Mouse (Mus musculus) heart, embryonic 13.5 days (tissue): ENCODE measurements around the gene Cfap65. TPM values are rescaled to one million over a fixed set of nuclear protein-coding genes. Genes with fewer than 3 reads are reported as not detected.

Experiments
- ATAC-seq: fragments of 200-750 bp; cut with Nextera tagmentation; 2 replicates; pipeline ENCODE4 v1.8.0; 2017; ENCODE audit warnings: moderate TSS enrichment; ENCODE audit not compliant: insufficient number of reproducible peaks, low FRiP score, low TSS enrichment; ENCODE audit errors: extremely low read depth
- H3K27ac ChIP-seq: fragments of 300-500 bp; sonication (generic); replicated peaks from 2 replicates; pipeline ENCODE4 v1.5.1; 2015; ENCODE audit warnings: moderate library complexity, mild to moderate bottlenecking, inconsistent platforms
- H3K27me3 ChIP-seq: fragments of 300-500 bp; sonication (generic); replicated peaks from 2 replicates; pipeline ENCODE4 v1.6.1; 2015; ENCODE audit warnings: mild to moderate bottlenecking, inconsistent platforms
- H3K36me3 ChIP-seq: fragments of 300-500 bp; sonication (generic); 2 replicates; pipeline ENCODE4 v1.6.1; 2015; ENCODE audit warnings: mild to moderate bottlenecking, inconsistent platforms
- H3K4me1 ChIP-seq: fragments of 300-500 bp; sonication (generic); 2 replicates; pipeline ENCODE4 v1.6.1; 2015; ENCODE audit warnings: inconsistent platforms
- H3K4me2 ChIP-seq: fragments of 300-500 bp; sonication (generic); 2 replicates; pipeline ENCODE4 v1.6.1; 2015; ENCODE audit warnings: inconsistent platforms, mild to moderate bottlenecking, moderate library complexity
- H3K4me3 ChIP-seq: fragments of 300-500 bp; sonication (generic); 2 replicates; pipeline ENCODE4 v1.5.1; 2015; ENCODE audit warnings: moderate library complexity, mild to moderate bottlenecking, inconsistent platforms
- H3K9ac ChIP-seq: fragments of 300-500 bp; sonication (generic); 2 replicates; pipeline ENCODE4 v1.6.1; 2015; ENCODE audit warnings: inconsistent platforms, mild to moderate bottlenecking, moderate library complexity
- H3K9me3 ChIP-seq: fragments of 300-500 bp; sonication (generic); 2 replicates; pipeline ENCODE4 v1.6.1; 2016; ENCODE audit warnings: inconsistent platforms
- WGBS: fragments of 180-500 bp; shearing (Covaris S2); methylation state at CpG from one replicate; pipeline ENCODE4 v1.1.7; 2015; ENCODE audit warnings: mixed read lengths; 5-methylcytosine and 5-hydroxymethylcytosine counted together
- polyA plus RNA-seq: library from polyadenylated mRNA; unstranded; fragments of >200 nt; fragmentation: Nextera tagmentation; extraction: Ambion mirVana; gene quantifications from 2 replicates; pipeline ENCODE4 v1.2.1, GENCODE M21; 2015

Cfap65 gene
- polyA plus RNA-seq, 1 experiment from 2014 or later, result not detected

DNA sequence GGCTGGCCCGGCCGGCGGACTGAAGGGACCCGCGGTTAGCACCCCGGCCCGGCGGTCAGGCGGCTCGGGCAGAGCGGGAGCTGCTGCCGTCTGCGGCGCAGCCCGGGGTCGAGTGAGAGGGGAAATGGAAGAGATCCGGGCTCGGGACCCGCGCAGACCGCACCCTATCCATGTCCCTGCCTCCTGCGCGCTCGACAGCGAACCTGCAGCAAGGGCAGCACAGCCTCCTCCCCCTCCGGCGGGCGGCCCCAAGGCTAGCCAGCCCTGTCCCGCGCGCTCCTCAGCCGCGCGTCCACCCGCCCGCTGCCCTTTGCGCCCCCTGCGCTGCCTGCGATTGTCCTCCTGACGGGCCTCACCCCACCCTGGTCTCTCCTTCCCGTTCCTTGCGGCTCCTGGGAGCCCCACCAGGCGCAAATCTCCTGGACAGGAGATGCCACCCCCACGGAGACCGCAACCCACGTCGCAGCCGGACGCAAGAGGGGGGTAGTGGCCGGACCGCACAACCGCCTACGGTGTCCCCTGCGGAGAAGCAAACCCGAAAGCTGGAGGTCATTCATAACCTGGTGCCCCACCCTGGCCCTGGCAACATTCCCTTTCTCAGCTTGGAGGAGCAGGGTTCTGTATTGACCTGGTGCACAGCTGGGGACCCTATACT is 16.3 kb upstream of the Cfap65 start, which contains the start of gene Ihh:
Gene Ihh, minus strand, starts transcription at position 117 of the 655 bp plus-strand sequence.
- H3K27me3 ChIP-seq, result peaks cover 96% of the 10 kb centered on the region
- WGBS, result 2% methylated on average over 38 of the region's 55 CpGs
- H3K4me3 ChIP-seq, result peak within 1 kb of the TSS; percentile 53
- H3K4me2 ChIP-seq, result peak within 1 kb of the TSS; percentile 79
- H3K27ac ChIP-seq, result no peak within 1 kb of the TSS
- H3K9ac ChIP-seq, result peak within 1 kb of the TSS; percentile 41; the same call in 1 of the 2 replicates
- peaks cover 41% of the 10 kb centered on the region for H3K4me1 ChIP-seq
- no peaks in the 10 kb centered on the region for H3K36me3 ChIP-seq
- ATAC-seq, result no peak
- no peaks in the 10 kb centered on the region for H3K9me3 ChIP-seq

DNA sequence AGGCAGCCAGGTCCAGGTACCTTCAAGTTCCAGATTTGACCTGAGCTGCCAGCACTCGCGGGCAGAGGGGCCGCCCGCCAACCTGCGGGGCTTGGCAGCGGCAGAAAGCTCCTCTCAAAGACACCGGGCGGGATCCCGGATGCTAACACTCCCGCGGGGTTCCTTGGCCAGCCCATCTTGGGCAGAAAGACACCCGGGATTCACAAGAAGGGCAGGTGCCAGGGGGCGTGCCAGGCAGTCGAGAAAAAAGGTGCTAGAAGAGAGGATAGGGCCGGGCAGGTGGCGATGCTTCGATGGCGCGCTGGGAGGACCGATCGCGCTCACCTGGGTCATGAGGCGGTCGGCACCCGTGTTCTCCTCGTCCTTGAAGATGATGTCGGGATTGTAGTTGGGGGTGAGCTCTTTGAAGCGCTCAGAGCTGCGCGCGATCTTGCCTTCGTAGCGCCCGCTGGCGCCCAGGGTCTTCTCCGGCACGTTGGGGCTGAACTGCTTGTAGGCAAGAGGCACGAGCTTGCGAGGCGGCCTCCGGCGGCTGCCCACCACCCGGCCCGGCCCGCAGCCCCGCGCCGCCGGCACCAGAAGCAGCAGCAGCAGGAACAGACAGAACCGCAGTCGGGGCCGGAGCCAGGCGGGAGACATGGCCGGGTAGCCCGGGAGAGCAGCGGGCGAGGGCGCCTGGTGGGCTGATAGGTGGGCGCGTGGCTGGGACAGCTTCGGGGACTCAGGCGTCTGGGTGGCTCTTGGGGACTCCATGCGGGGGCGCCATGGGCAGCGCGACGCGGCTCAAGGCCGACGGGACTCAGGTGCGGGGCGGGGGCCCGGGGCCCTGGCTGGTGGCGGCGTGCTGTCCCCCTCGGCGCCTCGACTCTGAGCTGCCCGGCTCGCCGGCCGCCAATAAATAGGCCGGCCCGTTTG is 15.4 kb upstream of the Cfap65 start:
- H3K9ac ChIP-seq, result peak overlapping the region; percentile 41; the same call in 1 of the 2 replicates
- WGBS, result 2% methylated on average over 81 of the region's 84 CpGs

GRCm38 (mm10) chr1:74950066-74950465 is 14.7 kb upstream of the Cfap65 start:
- Histone ChIP-seq H3K4me2 (peak overlapping the region; percentile 79), H3K36me3 (no peaks in the 10 kb centered on the region), H3K27ac (no peak overlapping the region), H3K4me3 (peak overlapping the region; percentile 53), H3K4me1 (peaks cover 41% of the 10 kb centered on the region), H3K9ac (no peak overlapping the region), H3K9me3 (no peaks in the 10 kb centered on the region), H3K27me3 (peaks cover 100% of the 10 kb centered on the region)
- no peak for ATAC-seq
- 4% methylated on average over 16 of the region's 16 CpGs for WGBS

More for the DNA sequence above, 15.4 kb upstream of the Cfap65 start:
- ATAC-seq, result no peak
- peaks cover 41% of the 10 kb centered on the region for H3K4me1 ChIP-seq
- peaks cover 99% of the 10 kb centered on the region for H3K27me3 ChIP-seq
- no peaks in the 10 kb centered on the region for H3K9me3 ChIP-seq
- H3K36me3 ChIP-seq, result no peaks in the 10 kb centered on the region
- peak overlapping the region; percentile 79 for H3K4me2 ChIP-seq
- peak overlapping the region; percentile 53 for H3K4me3 ChIP-seq
- no peak overlapping the region for H3K27ac ChIP-seq

DNA sequence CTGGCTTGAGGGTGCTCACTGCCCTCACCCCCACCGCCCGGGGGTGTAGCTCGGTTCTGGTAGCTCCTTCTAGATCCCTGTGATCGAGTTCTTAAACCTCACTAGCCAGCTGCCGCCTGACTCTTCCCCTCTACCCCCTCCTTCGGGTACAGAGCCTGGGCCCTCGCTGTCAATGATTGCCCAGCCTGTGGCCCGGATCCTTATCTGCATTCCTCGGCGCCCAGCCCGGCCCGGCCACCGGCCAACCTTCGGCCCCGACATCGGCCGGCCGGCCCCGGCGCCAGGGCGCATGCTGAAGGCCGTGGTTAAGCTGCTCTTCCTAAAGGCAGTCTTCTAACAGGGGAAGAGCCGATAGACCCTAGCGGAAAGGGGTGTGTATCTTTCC is 14.3 kb upstream of the Cfap65 start:
- Histone ChIP-seq H3K9ac (no peak overlapping the region), H3K4me3 (peak overlapping the region; percentile 53), H3K4me1 (peaks cover 41% of the 10 kb centered on the region), H3K9me3 (no peaks in the 10 kb centered on the region), H3K4me2 (peak overlapping the region; percentile 79), H3K36me3 (no peaks in the 10 kb centered on the region), H3K27me3 (peaks cover 100% of the 10 kb centered on the region), H3K27ac (no peak overlapping the region)
- WGBS, result 3% methylated on average over 24 of the region's 24 CpGs
- no peak for ATAC-seq

- no peak for ATAC-seq
- peak overlapping the region; percentile 72 for H3K4me2 ChIP-seq
- no peaks in the 10 kb centered on the region for H3K9me3 ChIP-seq
- H3K36me3 ChIP-seq, result no peaks in the 10 kb centered on the region
- peaks cover 41% of the 10 kb centered on the region for H3K4me1 ChIP-seq
- peaks cover 100% of the 10 kb centered on the region for H3K27me3 ChIP-seq
- peak overlapping the region; percentile 53 for H3K4me3 ChIP-seq
- H3K9ac ChIP-seq, result no peak overlapping the region
- no peak overlapping the region for H3K27ac ChIP-seq
- WGBS, result 3% methylated on average over 20 of the region's 20 CpGs
Observed at GRCm38 (mm10) chr1:74948784-74949665, 13.6 kb upstream of the Cfap65 start.

DNA sequence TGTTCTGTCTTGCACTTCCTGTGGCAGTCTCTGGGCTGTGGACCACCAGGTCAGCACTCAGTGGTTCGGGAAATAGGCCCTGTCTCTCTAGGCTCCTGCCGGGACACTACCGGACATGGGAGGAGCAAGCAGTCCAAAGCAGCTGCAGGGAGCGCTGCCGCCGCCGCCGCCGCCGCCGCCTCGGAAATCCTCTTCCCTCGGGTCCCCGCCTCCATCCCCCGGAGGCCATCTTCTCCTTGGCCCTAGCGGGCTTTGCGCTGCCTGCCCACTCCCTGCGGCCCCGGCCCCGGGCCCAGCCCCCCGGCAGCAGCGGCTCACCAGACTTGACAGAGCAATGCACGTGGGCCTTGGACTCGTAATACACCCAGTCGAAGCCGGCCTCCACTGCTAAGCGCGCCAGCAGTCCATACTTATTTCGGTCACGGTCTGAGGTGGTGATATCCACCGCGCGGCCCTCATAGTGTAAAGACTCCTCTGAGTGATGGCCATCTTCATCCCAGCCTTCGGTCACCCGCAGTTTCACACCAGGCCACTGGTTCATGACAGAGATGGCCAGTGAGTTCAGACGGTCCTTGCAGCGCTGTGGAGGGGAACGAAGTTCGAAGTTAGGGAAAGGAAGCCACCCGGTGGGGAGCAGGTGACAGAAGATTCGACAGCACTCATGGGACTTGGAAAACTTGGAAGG is 12.7 kb upstream of the Cfap65 start:
- Histone ChIP-seq H3K4me1 (peaks cover 41% of the 10 kb centered on the region), H3K27me3 (peaks cover 100% of the 10 kb centered on the region), H3K27ac (no peak overlapping the region), H3K4me3 (peak overlapping the region; percentile 53), H3K9ac (peak overlapping the region; percentile 75), H3K4me2 (peak overlapping the region; percentile 72), H3K9me3 (no peaks in the 10 kb centered on the region), H3K36me3 (no peaks in the 10 kb centered on the region)
- no peak for ATAC-seq
- 2% methylated on average over 39 of the region's 41 CpGs for WGBS

DNA sequence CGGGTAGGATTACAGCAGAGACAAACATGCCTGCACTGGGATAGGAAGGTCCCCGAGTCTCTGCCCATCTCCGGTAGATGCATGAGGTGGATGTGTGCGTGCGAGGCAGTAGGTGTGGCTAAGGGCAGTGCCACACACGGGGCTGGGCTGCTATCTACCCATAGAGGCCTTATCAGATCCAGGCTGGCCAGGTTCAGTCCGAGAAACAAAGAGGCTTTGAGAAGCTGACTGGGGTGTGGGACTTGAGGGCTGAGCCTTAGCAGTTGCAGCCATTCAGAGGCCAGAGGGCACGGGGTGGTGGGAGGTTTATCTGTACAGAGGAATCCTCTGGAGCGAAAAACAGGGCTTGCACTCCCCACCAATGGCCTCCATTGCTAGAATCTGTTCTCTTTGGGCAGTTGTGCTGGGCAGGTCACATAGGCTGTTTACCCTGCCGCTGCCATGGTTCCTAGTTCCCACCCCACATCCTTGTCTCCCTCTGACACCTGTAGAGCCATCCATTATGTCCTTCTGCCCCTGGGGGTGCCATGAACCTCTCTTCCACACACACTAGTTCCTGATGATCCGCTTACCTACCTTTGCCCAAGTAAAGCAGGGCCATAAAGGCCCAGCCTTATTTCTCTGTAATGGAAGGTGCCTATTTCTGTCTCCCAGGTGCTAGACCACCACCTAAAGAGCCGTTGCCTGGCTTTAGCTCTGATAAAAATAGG is 6.4 kb upstream of the Cfap65 start:
- WGBS, result 46% methylated on average over 12 of the region's 12 CpGs
- Histone ChIP-seq H3K4me3 (no peak overlapping the region), H3K4me1 (no peaks in the 10 kb centered on the region), H3K27me3 (peaks cover 93% of the 10 kb centered on the region), H3K4me2 (no peak overlapping the region), H3K36me3 (no peaks in the 10 kb centered on the region), H3K27ac (no peak overlapping the region), H3K9ac (no peak overlapping the region), H3K9me3 (no peaks in the 10 kb centered on the region)
- ATAC-seq, result no peak

DNA sequence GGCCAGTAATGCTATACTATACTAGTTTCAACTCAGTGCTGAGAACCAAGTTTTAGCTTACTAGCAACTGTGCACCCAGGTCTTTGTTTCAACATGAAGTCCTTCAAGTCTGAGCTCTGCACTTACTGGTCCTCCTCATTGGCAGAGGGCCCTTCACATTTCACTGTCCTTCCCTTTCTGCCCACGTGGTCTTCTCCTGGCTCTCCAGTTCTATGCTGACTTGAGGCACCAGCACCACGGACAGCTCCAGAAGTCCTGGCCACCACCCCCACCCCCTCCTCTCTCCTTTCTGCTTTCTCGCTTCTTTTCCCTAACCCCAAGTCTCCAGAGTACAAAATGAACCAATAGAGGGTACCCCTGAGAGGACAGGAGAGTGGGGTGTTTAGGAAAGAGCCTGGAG is 4.4 kb upstream of the Cfap65 start:
- no peaks in the 10 kb centered on the region for H3K4me1 ChIP-seq
- H3K9ac ChIP-seq, result no peak overlapping the region
- no peak overlapping the region for H3K27ac ChIP-seq
- H3K4me2 ChIP-seq, result no peak overlapping the region
- ATAC-seq, result no peak
- no peak overlapping the region for H3K4me3 ChIP-seq
- H3K9me3 ChIP-seq, result no peaks in the 10 kb centered on the region
- H3K27me3 ChIP-seq, result peaks cover 91% of the 10 kb centered on the region
- WGBS, result 6% methylated on average over 3 of the region's 3 CpGs
- H3K36me3 ChIP-seq, result no peaks in the 10 kb centered on the region

DNA sequence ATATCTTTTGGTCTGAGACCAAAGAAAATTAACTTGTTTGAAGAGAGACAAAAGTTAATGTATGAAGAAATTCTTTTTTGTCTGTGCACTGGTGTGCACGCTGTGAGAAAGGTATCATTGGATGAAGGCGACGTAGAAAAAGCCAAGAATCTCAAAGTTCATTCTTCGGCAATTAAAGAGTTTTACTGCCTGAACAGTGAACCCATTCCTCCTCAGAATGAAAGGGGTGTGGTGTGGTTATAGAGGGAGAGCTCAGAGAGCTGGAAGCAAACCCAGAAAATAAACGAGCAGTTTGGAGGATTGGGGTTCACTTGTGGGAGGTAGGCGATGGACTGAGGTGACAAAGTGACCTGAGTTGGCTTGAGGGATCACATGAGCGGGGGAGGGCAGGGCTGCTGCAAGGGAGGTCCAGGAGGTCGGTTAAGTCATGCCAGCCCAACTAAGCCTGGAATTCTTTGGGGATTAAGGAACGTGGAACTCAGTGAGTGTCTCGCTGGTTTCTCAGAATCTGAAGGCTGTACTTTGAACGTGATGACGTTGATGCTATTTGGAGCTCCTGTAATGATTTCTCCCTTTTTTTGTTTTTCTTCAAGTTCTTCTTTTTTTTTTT is 927 bp upstream of the Cfap65 start:
- Histone ChIP-seq H3K27ac (no peak overlapping the region), H3K36me3 (no peaks in the 10 kb centered on the region), H3K4me2 (no peak overlapping the region), H3K4me3 (no peak overlapping the region), H3K9ac (no peak overlapping the region), H3K9me3 (no peaks in the 10 kb centered on the region), H3K27me3 (peaks cover 87% of the 10 kb centered on the region), H3K4me1 (no peaks in the 10 kb centered on the region)
- ATAC-seq, result no peak
- 41% methylated on average over 12 of the region's 12 CpGs for WGBS
